24 mouse cellular contexts compared by ENCODE assay signal in genomic region chr7:34967362-34967761, GRCm38 (mm10). TPM values are rescaled to one million over a fixed set of nuclear protein-coding genes. Genes with fewer than 3 reads are reported as not detected.
DNase-seq lines count a peak whose midpoint lies in the region; ATAC-seq and TF ChIP-seq lines count a peak whose summit lies in the region.
"Had no signal": no experiment of that assay in that cellular context is flagged by ENCODE, and none has a peak within 500 bp of the region (broad histone marks: within the 10 kb centered on the region; RNA-seq: fewer than 3 reads in every experiment).

No protein-coding gene starts in this region.

- intact Hi-C loops in heart, postnatal 14 days (cut with DNase I) = no loop called here

- no peak for TF ChIP-seq CTCF in lung, postnatal 0 days (IDR thresholded peaks at IDR 0.05)
- no peak for TF ChIP-seq CTCF in lung, adult 2 months (IDR thresholded peaks at IDR 0.05; ENCODE audit: insufficient read depth, low read length)
- no peak for TF ChIP-seq CTCF in Patski (IDR thresholded peaks at IDR 0.05)

- no peaks in the 10 kb centered on the region for H3K27me3 ChIP-seq in liver, embryonic 13.5 days
- no peaks in the 10 kb centered on the region for H3K27me3 ChIP-seq in liver, embryonic 11.5 days (replicated peaks; ENCODE audit: control insufficient read depth, insufficient read depth, low read length)
- H3K27me3 ChIP-seq in lung, postnatal 0 days (replicated peaks; ENCODE audit: insufficient read depth, low read length) = no peaks in the 10 kb centered on the region
- no peaks in the 10 kb centered on the region for H3K27me3 ChIP-seq in Patski
- H3K27me3 ChIP-seq in intestine, embryonic 15.5 days (replicated peaks) = no peaks in the 10 kb centered on the region
- no peaks in the 10 kb centered on the region for H3K27me3 ChIP-seq in forebrain, embryonic 11.5 days (ENCODE audit: control insufficient read depth, insufficient read depth, low read length)
- H3K27me3 ChIP-seq: embryonic facial prominence, embryonic 15.5 days; forebrain, embryonic 15.5 days; heart, embryonic 12.5 days; hindbrain, embryonic 15.5 days had no signal

- no peak for TF ChIP-seq POLR2A in lung, adult 2 months (IDR thresholded peaks at IDR 0.05; ENCODE audit: borderline replicate concordance, extremely low read depth, low read depth, low read length)

- no peak overlapping the region for H3K9ac ChIP-seq in liver, embryonic 13.5 days
- H3K9ac ChIP-seq in liver, embryonic 11.5 days (ENCODE audit: low read depth, low read length) = no peak overlapping the region
- H3K9ac ChIP-seq in lung, postnatal 0 days (replicated peaks; ENCODE audit: low read depth) = no peak overlapping the region
- no peak overlapping the region for H3K9ac ChIP-seq in intestine, embryonic 15.5 days
- H3K9ac ChIP-seq in forebrain, embryonic 11.5 days (ENCODE audit: low read length) = no peak overlapping the region
- H3K9ac ChIP-seq: embryonic facial prominence, embryonic 15.5 days; forebrain, embryonic 15.5 days; heart, embryonic 12.5 days; hindbrain, embryonic 15.5 days had no signal

- H3K4me1 ChIP-seq in liver, embryonic 13.5 days (replicated peaks) = peaks cover 35% of the 10 kb centered on the region
- peaks cover 7% of the 10 kb centered on the region; the same call in 1 of the 2 replicates for H3K4me1 ChIP-seq in liver, embryonic 11.5 days (replicated peaks; ENCODE audit: control insufficient read depth, insufficient read depth, low read length)
- no peaks in the 10 kb centered on the region for H3K4me1 ChIP-seq in lung, postnatal 0 days (ENCODE audit: insufficient read depth, low read depth, low read length)
- no peaks in the 10 kb centered on the region for H3K4me1 ChIP-seq in lung, adult 2 months (ENCODE audit: control insufficient read depth, insufficient read depth, low read length)
- 0 out of 2 replicates have a peak, but pooled peaks cover 9% of the 10 kb centered on the region for H3K4me1 ChIP-seq in intestine, embryonic 15.5 days (replicated peaks)
- H3K4me1 ChIP-seq in forebrain, embryonic 11.5 days (replicated peaks; ENCODE audit: control insufficient read depth, insufficient read depth, low read length) = no peaks in the 10 kb centered on the region
- H3K4me1 ChIP-seq: forebrain, embryonic 10.5 days; forebrain, embryonic 15.5 days; heart, embryonic 12.5 days; hindbrain, embryonic 15.5 days had no signal

- H3K36me3 ChIP-seq in liver, embryonic 13.5 days = peaks cover 21% of the 10 kb centered on the region
- peaks cover 4% of the 10 kb centered on the region for H3K36me3 ChIP-seq in liver, embryonic 11.5 days (ENCODE audit: control insufficient read depth, insufficient read depth, low read length)
- H3K36me3 ChIP-seq in lung, postnatal 0 days (ENCODE audit: insufficient read depth, low read length) = no peaks in the 10 kb centered on the region
- peaks cover 11% of the 10 kb centered on the region for H3K36me3 ChIP-seq in intestine, embryonic 15.5 days
- H3K36me3 ChIP-seq in forebrain, embryonic 11.5 days (ENCODE audit: control insufficient read depth, insufficient read depth, low read length) = peaks cover 2% of the 10 kb centered on the region; the same call in 1 of the 2 replicates
- H3K36me3 ChIP-seq: forebrain, embryonic 15.5 days; hindbrain, embryonic 15.5 days had no signal

- H3K4me2 ChIP-seq in liver, embryonic 13.5 days = no peak overlapping the region
- no peak overlapping the region for H3K4me2 ChIP-seq in liver, embryonic 11.5 days
- H3K4me2 ChIP-seq in lung, postnatal 0 days (replicated peaks; ENCODE audit: low read depth, low read length) = no peak overlapping the region
- no peak overlapping the region for H3K4me2 ChIP-seq in intestine, embryonic 15.5 days (replicated peaks)
- H3K4me2 ChIP-seq in forebrain, embryonic 11.5 days (ENCODE audit: low read depth, low read length, severe bottlenecking) = no peak overlapping the region
- H3K4me2 ChIP-seq: embryonic facial prominence, embryonic 15.5 days; forebrain, embryonic 15.5 days; heart, embryonic 12.5 days; hindbrain, embryonic 15.5 days had no signal

- CTCF ChIA-PET in Patski (lab: Charles Lee) = no interaction called here

- H3K9me3 ChIP-seq in liver, embryonic 13.5 days (replicated peaks) = no peaks in the 10 kb centered on the region
- H3K9me3 ChIP-seq in liver, embryonic 11.5 days (ENCODE audit: control insufficient read depth, low read length) = no peaks in the 10 kb centered on the region
- no peaks in the 10 kb centered on the region for H3K9me3 ChIP-seq in lung, postnatal 0 days (ENCODE audit: low read length)
- no peaks in the 10 kb centered on the region for H3K9me3 ChIP-seq in intestine, embryonic 15.5 days
- no peaks in the 10 kb centered on the region for H3K9me3 ChIP-seq in forebrain, embryonic 11.5 days (ENCODE audit: control insufficient read depth, low read length)
- H3K9me3 ChIP-seq: embryonic facial prominence, embryonic 15.5 days; forebrain, embryonic 15.5 days; G1E; heart, embryonic 12.5 days; hindbrain, embryonic 15.5 days had no signal

- POLR2A ChIA-PET in Patski (lab: Charles Lee) = no interaction called here

- in situ Hi-C loops in Patski (cut with MboI; ENCODE audit: low pct_unique_long_range_greater_than_20kb) = no loop called here

- 81% methylated on average over 3 of the region's 3 CpGs for WGBS in liver, embryonic 13.5 days (ENCODE audit: insufficient replicate concordance)
- whole genome bisulfite sequencing in liver, embryonic 11.5 days = 78% methylated on average over 3 of the region's 3 CpGs
- 40% methylated on average over 3 of the region's 3 CpGs for WGBS in lung, postnatal 0 days
- 69% methylated on average over 3 of the region's 3 CpGs for WGBS in lung, adult 2 months
- 40% methylated on average over 3 of the region's 3 CpGs for WGBS in intestine, embryonic 15.5 days
- 82% methylated on average over 3 of the region's 3 CpGs for WGBS in forebrain, embryonic 11.5 days

- no peak for DNase-seq in liver, embryonic 13.5 days
- DNase-seq in liver, embryonic 11.5 days (ENCODE audit: low spot score) = no peak
- peak; percentile 61 for DNase-seq in lung, postnatal 0 days (ENCODE audit: low spot score)
- no peak for DNase-seq in lung, adult 2 months
- DNase-seq in Patski (ENCODE audit: low read depth, low spot score) = no peak
- DNase-seq in heart, postnatal 14 days = no peak
- DNase-seq in forebrain, embryonic 11.5 days (ENCODE audit: low spot score) = no peak
- DNase-seq: adrenal gland, postnatal 10 days; B cell, adult 2 months; cerebellum, adult 11 months; cerebellum, adult 8-10 months; cerebellum, postnatal 14 days; embryo, embryonic 11 days; gastrocnemius, postnatal 14 days; heart, postnatal 36 days had no signal

- H3K4me3 ChIP-seq in liver, embryonic 13.5 days (replicated peaks) = no peak overlapping the region
- no peak overlapping the region for H3K4me3 ChIP-seq in liver, embryonic 11.5 days (ENCODE audit: low read depth, low read length)
- no peak overlapping the region for H3K4me3 ChIP-seq in lung, postnatal 0 days (ENCODE audit: low read depth, low read length)
- H3K4me3 ChIP-seq in lung, adult 2 months (replicated peaks; ENCODE audit: extremely low read depth, low read depth, low read length) = no peak overlapping the region
- no peak overlapping the region for H3K4me3 ChIP-seq in intestine, embryonic 15.5 days (replicated peaks)
- H3K4me3 ChIP-seq in forebrain, embryonic 11.5 days (ENCODE audit: low read depth, low read length) = no peak overlapping the region
- H3K4me3 ChIP-seq: embryonic facial prominence, embryonic 15.5 days; erythroblast, embryonic 14.5 days; forebrain, embryonic 10.5 days; forebrain, embryonic 15.5 days; heart, embryonic 12.5 days; hindbrain, embryonic 15.5 days had no signal

- no peak for ATAC-seq in liver, embryonic 13.5 days (ENCODE audit: low read depth)
- ATAC-seq in liver, embryonic 11.5 days (replicated peaks; ENCODE audit: low FRiP score) = no peak
- peak; percentile 68 for ATAC-seq in lung, postnatal 0 days
- peak; percentile 31 for ATAC-seq in Patski
- peak; percentile 34 for ATAC-seq in intestine, embryonic 15.5 days
- no peak for ATAC-seq in forebrain, embryonic 11.5 days (replicated peaks; ENCODE audit: low FRiP score)
- ATAC-seq: CD4-positive, CD25-positive, alpha-beta regulatory T cell, adult 4 months; forebrain, embryonic 15.5 days had no signal

- 0 out of 2 replicates have a peak, but pooled peaks have one; percentile 14 for TF ChIP-seq EP300 in lung, postnatal 0 days (IDR thresholded peaks at IDR 0.05)

- H3K27ac ChIP-seq in liver, embryonic 13.5 days = 0 out of 2 replicates have a peak overlapping the region, but pooled peaks have one; percentile 2
- H3K27ac ChIP-seq in liver, embryonic 11.5 days (ENCODE audit: low read depth, low read length) = no peak overlapping the region
- no peak overlapping the region for H3K27ac ChIP-seq in lung, postnatal 0 days (ENCODE audit: low read length)
- H3K27ac ChIP-seq in intestine, embryonic 15.5 days = no peak overlapping the region
- no peak overlapping the region for H3K27ac ChIP-seq in forebrain, embryonic 11.5 days (ENCODE audit: low read depth, low read length)
- H3K27ac ChIP-seq: embryonic facial prominence, embryonic 15.5 days; forebrain, embryonic 10.5 days; forebrain, embryonic 15.5 days; hindbrain, embryonic 15.5 days had no signal

RNA-seq across cellular contexts. Expression of gene Pepd, which starts 55.2 kb away (rescaled TPM):
- 50.8 and 54.9 TPM in 2 replicates for polyA plus RNA-seq in liver, embryonic 13.5 days (2015; fragmentation: Nextera tagmentation; extraction: Ambion mirVana)
- polyA plus RNA-seq in liver, embryonic 11.5 days (2014; fragmentation: Nextera tagmentation; extraction: Ambion mirVana) = 53.4 and 55.7 TPM in 2 replicates
- polyA plus RNA-seq in lung, postnatal 0 days (2015; fragmentation: Nextera tagmentation; extraction: Ambion mirVana) = 44.5 and 54.8 TPM in 2 replicates
- polyA plus RNA-seq in lung, adult 2 months (2012; rRNA removed) = 53.3 and 61.5 TPM in 2 replicates
- 128 TPM for polyA plus RNA-seq in Patski (2021)
- 91.4 and 95.6 TPM in 2 replicates for polyA plus RNA-seq in intestine, embryonic 15.5 days (2015; fragmentation: Nextera tagmentation; extraction: Ambion mirVana)
- 10 to 100 TPM; 22.2 to 23.9 TPM for total RNA-seq in heart, postnatal 14 days (2021)
- polyA plus RNA-seq in forebrain, embryonic 11.5 days (2014; fragmentation: Nextera tagmentation; extraction: Ambion mirVana) = 58.4 and 65.5 TPM in 2 replicates

Comparison
In these comparisons a context has a peak if more than half of its experiments do, and no peak if none do; other contexts are left out.
1. ATAC-seq: peak in lung, postnatal 0 days (single experiment), Patski (single experiment) and intestine, embryonic 15.5 days (single experiment); none in liver, embryonic 13.5 days (single experiment), liver, embryonic 11.5 days (single experiment) and forebrain, embryonic 11.5 days (single experiment).